Mouse (Mus musculus) CD8-positive naive resting alpha-beta T cell, adult 2 months (primary cell): ENCODE measurements around the gene Hsf2bp.

ENCODE experiments used
- DNase-seq, 2 experiments: peaks; one replicate each; pipeline ENCODE4 v3.0.0; 2022; ENCODE audit warnings: low read depth in 2 of 2, low spot score in 2 of 2

Hsf2bp gene

DNA sequence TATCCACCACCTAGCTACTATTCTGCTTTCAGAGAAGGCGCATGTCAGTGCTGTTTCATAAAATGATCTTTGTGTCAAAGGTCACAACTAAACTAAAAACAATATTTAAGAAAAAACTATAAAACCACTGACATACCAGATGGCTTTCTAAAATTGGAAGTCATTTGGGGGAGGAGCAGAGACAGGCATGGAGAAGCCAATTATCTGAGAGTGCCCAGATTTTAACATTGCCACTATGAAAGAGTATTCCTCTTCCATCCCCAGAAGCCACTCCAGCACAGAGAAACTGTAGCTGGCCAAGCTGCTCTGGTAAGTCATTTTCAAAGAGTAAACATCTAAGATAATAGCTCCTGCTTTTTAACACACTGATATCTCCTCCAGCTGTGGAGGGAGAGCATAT is 49.2 kb downstream of the Hsf2bp start:
- DNase-seq, result no peak

GRCm38 (mm10) chr17:31983491-31983890 is 52.7 kb downstream of the Hsf2bp start:
- DNase-seq, result no peak

DNA sequence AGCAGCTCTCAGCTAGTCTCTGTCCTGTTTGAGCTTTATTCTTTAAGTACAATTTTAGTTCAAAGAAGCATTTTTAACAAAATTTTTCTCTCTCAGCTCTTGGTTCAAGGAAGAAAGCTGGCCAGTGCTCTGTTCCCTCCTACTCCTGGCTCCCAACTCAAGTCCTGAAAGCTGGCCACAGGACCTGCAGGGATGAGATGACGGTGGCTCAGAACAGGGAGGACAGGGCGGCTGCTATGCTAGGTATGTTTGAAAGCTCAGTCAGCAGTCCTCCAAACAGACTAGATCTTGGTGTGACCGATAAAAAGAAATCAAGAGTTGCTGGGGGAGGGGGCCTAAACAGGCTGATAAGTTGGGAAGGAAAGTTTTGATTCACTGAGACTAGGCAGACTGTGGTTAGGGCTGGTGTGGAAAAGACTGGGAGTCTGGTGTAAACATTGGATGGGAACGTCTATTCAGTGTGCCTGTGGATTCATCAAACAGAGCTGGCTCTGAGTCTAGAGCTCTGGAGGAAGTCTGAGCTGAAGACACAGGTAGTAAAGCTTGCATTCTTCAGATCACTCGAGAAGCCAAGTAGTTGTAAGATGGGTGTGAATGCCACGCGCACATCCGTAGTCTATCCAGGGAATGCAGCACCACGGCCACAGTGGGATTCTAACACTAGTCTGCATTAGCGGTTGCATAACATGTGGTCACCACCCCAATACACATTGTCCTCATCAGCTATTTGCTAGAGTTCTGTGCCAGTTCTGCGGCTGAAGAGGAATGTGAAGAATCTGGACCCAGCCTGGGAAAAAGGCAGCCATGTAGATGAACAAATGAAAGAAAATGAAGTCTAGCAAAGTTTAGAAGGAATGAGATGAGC is 53.6 kb downstream of the Hsf2bp start:
- no peak for DNase-seq

- DNase-seq, result no peak
These were observed 56.3 kb downstream of the Hsf2bp start for GRCm38 (mm10) chr17:31979888-31980287.

GRCm38 (mm10) chr17:31977131-31977530 is 59.0 kb downstream of the Hsf2bp start:
- no peak for DNase-seq

DNA sequence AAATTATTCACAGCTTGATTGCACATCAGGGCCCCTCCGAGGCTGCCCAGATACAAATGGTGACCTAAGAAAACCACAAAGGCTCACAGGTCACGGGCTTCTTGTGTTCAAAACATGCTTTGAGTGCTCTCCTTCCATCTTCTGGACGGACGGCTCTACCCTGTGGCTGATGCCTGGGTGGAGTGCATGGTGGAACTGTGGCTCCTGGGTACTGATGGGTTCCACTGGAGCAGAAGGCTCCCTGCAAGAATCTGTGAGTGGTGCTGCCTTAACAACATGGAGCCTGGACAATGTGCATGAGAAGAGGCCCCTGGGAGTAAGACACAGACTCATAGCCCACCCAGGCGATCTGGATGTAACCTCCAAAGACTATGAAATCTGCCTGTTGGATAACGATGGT is 59.6 kb downstream of the Hsf2bp start:
- DNase-seq, result no peak

- DNase-seq, result no peak
These were observed 61.5 kb downstream of the Hsf2bp start for GRCm38 (mm10) chr17:31974694-31975093.

DNA sequence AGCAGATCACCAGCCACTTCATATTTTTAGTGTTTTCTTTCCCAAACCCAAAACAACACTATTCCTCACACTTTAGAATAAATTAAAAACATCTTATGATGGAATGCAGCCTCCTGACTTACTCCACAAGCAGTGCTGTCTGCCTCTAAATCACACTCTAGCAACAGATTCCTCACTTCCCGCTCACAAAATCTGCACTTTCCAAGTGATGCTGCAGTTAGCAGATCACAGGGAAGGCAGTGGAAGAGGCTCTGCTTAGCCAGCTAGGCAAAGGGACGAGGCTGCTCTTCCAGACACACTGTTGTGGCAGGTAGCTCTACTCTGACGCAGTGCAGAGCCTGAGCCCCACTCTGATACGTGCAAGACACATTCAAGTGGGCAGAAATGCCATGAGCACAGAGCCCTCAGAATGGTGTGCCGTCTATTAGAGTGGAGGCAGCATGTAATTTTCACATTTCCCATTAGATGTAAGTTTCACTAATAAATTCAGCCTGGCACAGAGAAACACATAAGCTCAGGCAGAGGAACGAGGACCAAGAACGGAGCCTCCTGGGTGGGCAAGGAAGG is 62.4 kb downstream of the Hsf2bp start:
- DNase-seq, result no peak

DNA sequence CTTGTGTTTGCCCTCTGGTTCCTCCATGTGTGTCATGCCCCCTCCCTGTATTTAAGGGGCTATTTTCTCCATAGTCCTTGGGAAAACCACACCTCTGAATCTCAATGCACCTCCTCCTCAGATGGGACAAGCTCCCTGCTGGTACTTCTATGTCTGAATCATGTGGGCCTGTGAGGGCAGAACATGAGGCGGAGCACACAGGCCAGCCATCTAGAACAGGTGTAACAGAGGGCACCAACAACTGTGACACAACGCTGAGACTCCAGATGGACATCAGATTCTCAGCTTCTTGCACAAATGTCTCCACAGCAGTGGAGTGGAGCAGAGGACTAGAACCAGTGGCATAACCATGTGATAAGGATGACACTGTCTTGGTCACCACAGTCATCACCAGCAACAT is 65.3 kb downstream of the Hsf2bp start:
- no peak for DNase-seq

- DNase-seq, result no peak
These were observed 67.3 kb downstream of the Hsf2bp start for GRCm38 (mm10) chr17:31968801-31969200.

- DNase-seq, result no peak
These were observed 68.8 kb downstream of the Hsf2bp start for GRCm38 (mm10) chr17:31967311-31967710.

DNA sequence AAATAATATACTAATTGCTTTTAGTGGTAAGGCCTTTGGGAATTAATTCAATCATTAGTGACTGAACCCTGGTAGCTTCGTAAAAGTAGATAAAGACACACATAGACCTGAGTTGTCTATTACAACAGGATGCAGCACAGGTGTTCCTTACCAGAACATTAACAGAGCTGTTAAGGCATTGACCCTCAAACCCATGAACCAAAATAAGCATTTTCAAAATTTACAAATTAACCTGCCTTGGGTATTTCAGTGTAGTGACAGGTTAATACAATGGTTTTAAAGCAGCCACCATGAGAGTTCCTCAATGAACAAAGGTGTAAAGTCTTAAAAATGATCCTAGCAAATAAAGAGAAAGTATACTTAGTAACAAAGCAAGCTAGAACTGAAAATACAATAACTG is 69.6 kb downstream of the Hsf2bp start:
- DNase-seq, result no peak

- DNase-seq, result no peak
These were observed 70.5 kb downstream of the Hsf2bp start for GRCm38 (mm10) chr17:31965623-31966022.

DNA sequence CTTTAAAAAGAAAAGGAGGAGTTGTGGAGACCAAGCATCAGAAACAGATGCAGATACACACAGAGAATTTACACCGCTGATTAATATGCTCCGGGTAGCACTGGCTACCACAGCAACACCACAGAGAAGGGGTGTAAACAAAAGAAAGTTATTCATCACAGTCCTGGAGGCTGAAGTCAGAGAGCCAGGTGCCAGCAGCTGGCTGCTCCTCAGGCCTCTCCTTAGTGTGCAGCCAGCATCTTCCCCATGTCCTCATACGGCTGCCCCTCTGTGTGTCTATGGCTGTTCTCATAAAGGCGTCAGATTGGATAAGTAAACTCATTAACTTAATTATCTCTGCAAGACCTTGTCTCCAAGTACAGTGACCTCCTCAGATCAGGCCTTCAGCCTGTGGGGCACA is 73.2 kb downstream of the Hsf2bp start:
- DNase-seq, result no peak

DNA sequence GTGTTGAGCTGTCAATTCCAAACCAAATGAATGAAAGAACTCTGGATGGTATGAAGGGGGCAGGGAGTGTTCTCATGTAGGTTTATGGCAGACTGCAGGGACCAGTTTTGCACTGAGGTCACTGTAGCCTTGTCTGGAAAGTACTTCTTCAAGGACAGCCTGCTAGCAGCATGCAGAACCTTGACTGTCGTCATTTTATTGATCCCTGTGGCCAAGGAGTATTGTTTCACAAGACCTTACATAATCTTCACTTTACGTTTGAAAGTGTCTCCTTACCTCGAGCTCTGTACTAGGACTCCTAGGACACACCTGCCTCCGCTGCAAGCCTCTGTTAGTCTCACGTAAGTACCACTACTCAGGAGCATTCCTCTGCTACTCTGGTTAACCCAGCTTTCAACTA is 73.9 kb downstream of the Hsf2bp start:
- no peak for DNase-seq

GRCm38 (mm10) chr17:31954551-31955140 is 81.5 kb downstream of the Hsf2bp start:
- no peak for DNase-seq

- DNase-seq, result no peak
These were observed 87.1 kb downstream of the Hsf2bp start for GRCm38 (mm10) chr17:31949076-31949475.

DNA sequence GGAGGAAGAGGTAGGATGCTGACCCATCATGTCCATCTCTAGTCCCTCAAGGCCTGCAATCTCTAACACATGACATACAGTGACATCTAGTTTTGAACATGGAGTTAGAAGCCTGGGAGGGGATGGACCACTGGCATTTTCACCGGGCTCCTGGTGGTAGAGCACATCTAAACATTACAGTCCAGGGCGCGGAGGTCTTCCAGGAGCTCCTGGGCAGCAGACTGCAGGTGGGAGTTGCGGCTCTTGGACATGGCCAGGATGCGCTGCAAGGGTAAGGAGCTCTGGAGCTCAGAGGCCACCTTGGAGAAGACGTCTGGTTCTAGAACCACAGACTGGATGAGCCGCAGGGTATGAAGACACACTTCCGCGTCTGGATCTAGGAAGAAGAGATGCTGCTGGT is 89.7 kb downstream of the Hsf2bp start:
- DNase-seq, result no peak

DNA sequence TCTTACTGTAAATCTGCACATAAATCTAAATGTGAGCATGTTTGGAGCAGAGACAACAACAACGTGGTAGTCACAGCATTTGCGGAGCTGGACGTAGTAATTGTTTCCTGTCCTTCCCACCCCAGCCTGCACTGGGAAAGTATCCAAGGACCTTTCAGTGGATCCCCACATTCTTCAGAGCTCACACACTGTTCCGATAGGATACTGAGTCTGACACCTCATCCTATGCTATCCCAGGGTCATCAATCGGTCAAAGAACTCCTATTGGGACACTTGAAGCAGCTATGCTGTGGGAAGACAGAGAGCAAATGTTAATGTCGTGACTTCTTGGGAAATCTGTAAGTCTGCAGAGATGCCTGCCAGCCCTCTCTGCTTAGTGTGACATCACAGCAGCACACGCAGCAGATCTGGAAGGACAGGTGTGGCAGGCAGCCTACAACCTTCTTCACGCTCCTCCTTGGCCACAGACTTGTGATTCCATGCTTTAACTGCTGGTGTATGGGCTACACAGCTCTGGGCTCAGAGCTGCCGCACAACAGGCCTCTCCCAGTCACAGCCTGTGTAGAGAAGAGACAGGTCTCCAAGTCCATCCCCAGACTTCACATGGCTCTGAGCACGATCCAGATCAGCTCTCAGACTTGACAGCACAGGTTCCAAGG is 92.1 kb downstream of the Hsf2bp start:
- DNase-seq, result no peak

DNA sequence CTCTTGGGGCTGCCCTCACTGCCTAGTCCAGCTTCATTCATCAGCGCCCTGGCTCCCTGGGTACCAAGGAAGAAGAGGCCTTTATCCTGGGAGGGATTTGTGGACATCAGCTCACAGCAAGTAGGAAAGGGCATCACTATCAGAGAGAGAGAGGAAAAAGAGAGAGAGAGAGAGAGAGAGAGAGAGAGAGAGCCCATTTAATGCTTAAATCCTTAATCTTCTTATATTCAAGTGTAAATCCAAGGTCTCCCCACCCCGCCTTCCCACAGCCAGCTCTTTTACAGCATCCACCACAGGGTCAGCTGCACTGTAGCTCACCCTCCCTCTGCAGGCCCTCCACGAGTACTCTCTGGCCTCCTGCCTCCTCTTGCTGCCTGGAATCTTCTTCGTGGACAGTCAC is 94.5 kb downstream of the Hsf2bp start:
- DNase-seq, result no peak

- no peak for DNase-seq
These were observed 95.5 kb downstream of the Hsf2bp start for GRCm38 (mm10) chr17:31940607-31941006.
